Mouse (Mus musculus) stomach, postnatal 0 days (tissue): Measurements from ENCODE around the gene Slc39a8.

Experiments used
- CTCF ChIP-seq: IDR thresholded peaks from 2 replicates; pipeline ENCODE4 v1.5.1; 2016; ENCODE audit warnings: antibody characterized with exemption, low read depth, mild to moderate bottlenecking, moderate library complexity
- EP300 ChIP-seq: optimal IDR thresholded peaks from 2 replicates; pipeline ENCODE3; 2016; ENCODE audit warnings: antibody characterized with exemption

GRCm38 (mm10) chr3:135817124-135817523 is 8.0 kb upstream of the Slc39a8 start:
- TF ChIP-seq CTCF (no peak), EP300 (no peak)
